In genomic region chr11:94245955-94246788, GRCm38 (mm10) we compare ENCODE assay signal across 11 mouse cellular contexts. TPM values are rescaled to one million over a fixed set of nuclear protein-coding genes. Genes with fewer than 3 reads are reported as not detected.
DNase-seq lines count a peak whose midpoint lies in the region; ATAC-seq and TF ChIP-seq lines count a peak whose summit lies in the region.
"Had no signal": no experiment of that assay in that cellular context is flagged by ENCODE, and none has a peak within 500 bp of the region (broad histone marks: within the 10 kb centered on the region; RNA-seq: fewer than 3 reads in every experiment).

Wfikkn2 (minus strand) TSS chr11:94246005.

- DNase-seq in heart, postnatal 14 days: no peak
- peak; percentile 92 for DNase-seq in brain, embryonic 14.5 days (ENCODE audit: low read depth)
- DNase-seq in forebrain, postnatal 0 days: peak; percentile 20
- peak; percentile 73 for DNase-seq in midbrain, embryonic 14.5 days
- no peak for DNase-seq in ovary, postnatal 36 days (ENCODE audit: low spot score)
- no peak for DNase-seq in urinary bladder, postnatal 25 days (ENCODE audit: low spot score)
- DNase-seq in heart, adult 2 months: no peak
- DNase-seq: liver, postnatal 0 days had no signal

- H3K4me3 ChIP-seq in heart, embryonic 15.5 days: no peak within 1 kb of the TSS
- no peak within 1 kb of the TSS for H3K4me3 ChIP-seq in forebrain, postnatal 0 days (ENCODE audit: low read depth, low read length)
- no peak within 1 kb of the TSS for H3K4me3 ChIP-seq in midbrain, embryonic 14.5 days (replicated peaks; ENCODE audit: low read depth, low read length)
- no peak within 1 kb of the TSS for H3K4me3 ChIP-seq in heart, adult 2 months
- H3K4me3 ChIP-seq: erythroblast, embryonic 14.5 days had no signal

- H3K4me2 ChIP-seq in heart, embryonic 15.5 days: no peak within 1 kb of the TSS
- H3K4me2 ChIP-seq in forebrain, postnatal 0 days (ENCODE audit: low read depth): no peak within 1 kb of the TSS
- no peak within 1 kb of the TSS for H3K4me2 ChIP-seq in midbrain, embryonic 14.5 days (ENCODE audit: low read length)

- intact Hi-C loops in heart, postnatal 14 days (cut with DNase I): no loop called here
- intact Hi-C loops in heart, adult 2 months (cut with DNase I): no loop called here

- ATAC-seq in heart, embryonic 15.5 days (replicated peaks; ENCODE audit: insufficient number of reproducible peaks, insufficient read depth, low FRiP score, low read depth): peak; percentile 38; the same call in 1 of the 2 replicates
- peak; percentile 64; the same call in 1 of the 2 replicates for ATAC-seq in forebrain, postnatal 0 days
- peak; percentile 86 for ATAC-seq in midbrain, embryonic 14.5 days (ENCODE audit: low FRiP score, low TSS enrichment)
- ATAC-seq: liver, postnatal 0 days had no signal

- TF ChIP-seq POLR2A in brain, embryonic 14.5 days (IDR thresholded peaks at IDR 0.05; ENCODE audit: borderline replicate concordance, extremely low read depth, insufficient read depth, insufficient read length, poor library complexity, severe bottlenecking): no peak
- no peak for TF ChIP-seq POLR2A in heart, adult 2 months (IDR thresholded peaks at IDR 0.05; ENCODE audit: insufficient read depth, low read depth, low read length)

- no peak within 1 kb of the TSS for H3K9ac ChIP-seq in heart, embryonic 15.5 days
- 0 out of 2 replicates have a peak within 1 kb of the TSS, but pooled peaks have one; percentile 10 for H3K9ac ChIP-seq in forebrain, postnatal 0 days
- H3K9ac ChIP-seq in midbrain, embryonic 14.5 days (replicated peaks; ENCODE audit: low read length): no peak within 1 kb of the TSS; the same call in 1 of the 2 replicates
- H3K9ac ChIP-seq in heart, adult 2 months (ENCODE audit: low read depth, low read length): no peak within 1 kb of the TSS
- H3K9ac ChIP-seq: liver, postnatal 0 days had no signal

- TF ChIP-seq CTCF in brain, embryonic 14.5 days (IDR thresholded peaks at IDR 0.05; ENCODE audit: borderline replicate concordance, extremely low read depth, insufficient read depth, insufficient read length): no peak
- TF ChIP-seq CTCF in forebrain, postnatal 0 days (IDR thresholded peaks at IDR 0.05; ENCODE audit: low read depth): no peak
- no peak for TF ChIP-seq CTCF in heart, adult 2 months (IDR thresholded peaks at IDR 0.05)

- H3K36me3 ChIP-seq in heart, embryonic 15.5 days: no peaks in the 10 kb centered on the region
- H3K36me3 ChIP-seq in forebrain, postnatal 0 days (ENCODE audit: insufficient read depth): no peaks in the 10 kb centered on the region
- no peaks in the 10 kb centered on the region for H3K36me3 ChIP-seq in midbrain, embryonic 14.5 days (ENCODE audit: control insufficient read depth, insufficient read depth, low read length)
- no peaks in the 10 kb centered on the region for H3K36me3 ChIP-seq in heart, adult 2 months (ENCODE audit: control insufficient read depth, insufficient read depth, low read length)
- H3K36me3 ChIP-seq: G1E had no signal

- no peaks in the 10 kb centered on the region for H3K79me2 ChIP-seq in heart, adult 2 months (replicated peaks; ENCODE audit: control insufficient read depth, insufficient read depth, low read length)

- no peaks in the 10 kb centered on the region for H3K9me3 ChIP-seq in heart, embryonic 15.5 days (replicated peaks)
- no peaks in the 10 kb centered on the region for H3K9me3 ChIP-seq in forebrain, postnatal 0 days (ENCODE audit: low read length)
- no peaks in the 10 kb centered on the region for H3K9me3 ChIP-seq in midbrain, embryonic 14.5 days (ENCODE audit: control insufficient read depth, low read length)
- H3K9me3 ChIP-seq: G1E had no signal

- H3K27me3 ChIP-seq in heart, embryonic 15.5 days: peaks cover 10% of the 10 kb centered on the region; the same call in 1 of the 2 replicates
- no peaks in the 10 kb centered on the region for H3K27me3 ChIP-seq in forebrain, postnatal 0 days (ENCODE audit: insufficient read depth, low read length)
- H3K27me3 ChIP-seq in midbrain, embryonic 14.5 days (ENCODE audit: control insufficient read depth, insufficient read depth, low read length): no peaks in the 10 kb centered on the region
- H3K27me3 ChIP-seq in heart, adult 2 months (ENCODE audit: control insufficient read depth, insufficient read depth, low read length): no peaks in the 10 kb centered on the region

- H3K4me1 ChIP-seq in heart, embryonic 15.5 days (replicated peaks): peaks cover 30% of the 10 kb centered on the region
- peaks cover 3% of the 10 kb centered on the region; the same call in 1 of the 2 replicates for H3K4me1 ChIP-seq in forebrain, postnatal 0 days (ENCODE audit: insufficient read depth)
- peaks cover 26% of the 10 kb centered on the region for H3K4me1 ChIP-seq in midbrain, embryonic 14.5 days (ENCODE audit: control insufficient read depth, insufficient read depth, low read length)
- no peaks in the 10 kb centered on the region for H3K4me1 ChIP-seq in heart, adult 2 months (ENCODE audit: control insufficient read depth, insufficient read depth, low read length)

- peak within 1 kb of the TSS; percentile 31 for H3K27ac ChIP-seq in heart, embryonic 15.5 days
- H3K27ac ChIP-seq in forebrain, postnatal 0 days (ENCODE audit: low read depth, low read length): no peak within 1 kb of the TSS
- H3K27ac ChIP-seq in midbrain, embryonic 14.5 days (replicated peaks; ENCODE audit: low read depth, low read length): peak within 1 kb of the TSS; percentile 64
- H3K27ac ChIP-seq in heart, adult 2 months: no peak within 1 kb of the TSS

- 56% methylated on average over 17 of the region's 17 CpGs for WGBS in heart, embryonic 15.5 days
- 38% methylated on average over 17 of the region's 17 CpGs for WGBS in forebrain, postnatal 0 days
- WGBS in midbrain, embryonic 14.5 days: 38% methylated on average over 17 of the region's 17 CpGs
- 68% methylated on average over 17 of the region's 17 CpGs for WGBS in heart, adult 2 months

- no peak for TF ChIP-seq EP300 in heart, adult 2 months (IDR thresholded peaks at IDR 0.05; ENCODE audit: insufficient read depth, low read depth, low read length)

RNA-seq across cellular contexts. Expression of gene Wfikkn2, which starts in this region (rescaled TPM):
- 2.4 and 4.6 TPM in 2 replicates for polyA plus RNA-seq in heart, embryonic 15.5 days (2015; fragmentation: Nextera tagmentation; extraction: Ambion mirVana)
- total RNA-seq in heart, postnatal 14 days (2021): 1 to 10 TPM; 1.5 to 1.8 TPM
- 6.8 and 9.4 TPM in 2 replicates for polyA plus RNA-seq in brain, embryonic 14.5 days (2012; rRNA removed)
- total RNA-seq in forebrain, postnatal 0 days (2014; rRNA removed): 5.9 and 6.4 TPM in 2 replicates
- polyA plus RNA-seq in forebrain, postnatal 0 days (2015; fragmentation: Nextera tagmentation; extraction: Ambion mirVana): 6.5 and 10.0 TPM in 2 replicates
- polyA plus RNA-seq in midbrain, embryonic 14.5 days (2014; fragmentation: Nextera tagmentation; extraction: Ambion mirVana): 0.47 and 2.0 TPM in 2 replicates
- total RNA-seq in heart, adult 2 months (2021): 1 to 10 TPM; 4.3 to 6.3 TPM
- 4.5 and 4.6 TPM in 2 replicates for polyA plus RNA-seq in heart, adult 2 months (2012; rRNA removed)
- polyA plus RNA-seq: erythroblast, embryonic 14.5 days had no signal

Comparison
In these comparisons a context has a peak if more than half of its experiments do, and no peak if none do; other contexts are left out.
1. H3K27ac ChIP-seq: peak in heart, embryonic 15.5 days (single experiment) and midbrain, embryonic 14.5 days (single experiment); none in forebrain, postnatal 0 days (single experiment) and heart, adult 2 months (single experiment).
2. DNase-seq: peak in brain, embryonic 14.5 days (single experiment), forebrain, postnatal 0 days (single experiment) and midbrain, embryonic 14.5 days (single experiment); none in heart, postnatal 14 days (0 of 2), ovary, postnatal 36 days (single experiment), urinary bladder, postnatal 25 days (single experiment) and heart, adult 2 months (0 of 2).
3. Peak in every context shown above with its lines, with median percentiles within 50 percentile points of each other: ATAC-seq.